Mouse (Mus musculus) forebrain, postnatal 0 days (tissue): ENCODE measurements around the gene Slc3a1. TPM values are rescaled to one million over a fixed set of nuclear protein-coding genes. Genes with fewer than 3 reads are reported as not detected.

ENCODE experiments used
- ATAC-seq: fragments of 200-750 bp; cut with Nextera tagmentation; 2 replicates; pipeline ENCODE4 v1.8.0; 2017; ENCODE audit warnings: mild to moderate bottlenecking, moderate library complexity
- DNase-seq: peaks from one replicate; pipeline ENCODE4 v3.0.0-alpha.2; 2015
- H3K27ac ChIP-seq: fragments of 300-500 bp; sonication (generic); 2 replicates; pipeline ENCODE4 v1.5.1; 2014; ENCODE audit warnings: low read depth, mild to moderate bottlenecking, antibody characterized with exemption, low read length, moderate library complexity, mixed read lengths
- H3K27me3 ChIP-seq: fragments of 300-500 bp; sonication (generic); 2 replicates; pipeline ENCODE4 v1.6.1; 2014; ENCODE audit warnings: mild to moderate bottlenecking, low read length, mixed read lengths; ENCODE audit not compliant: insufficient read depth
- H3K36me3 ChIP-seq: fragments of 300-500 bp; sonication (generic); 2 replicates; pipeline ENCODE4 v1.6.1; 2014; ENCODE audit warnings: mild to moderate bottlenecking, moderate library complexity; ENCODE audit not compliant: insufficient read depth
- H3K4me1 ChIP-seq: fragments of 300-500 bp; sonication (generic); 2 replicates; pipeline ENCODE4 v1.6.1; 2014; ENCODE audit warnings: antibody characterized with exemption; ENCODE audit not compliant: insufficient read depth
- H3K4me2 ChIP-seq: fragments of 300-500 bp; sonication (generic); 2 replicates; pipeline ENCODE4 v1.6.1; 2014; ENCODE audit warnings: low read depth, mild to moderate bottlenecking, moderate library complexity
- H3K4me3 ChIP-seq: fragments of 300-500 bp; sonication (generic); 2 replicates; pipeline ENCODE4 v1.5.1; 2014; ENCODE audit warnings: low read depth, low read length, mixed read lengths
- H3K9ac ChIP-seq: fragments of 300-500 bp; sonication (generic); 2 replicates; pipeline ENCODE4 v1.6.1; 2014; ENCODE audit warnings: mild to moderate bottlenecking
- H3K9me3 ChIP-seq: fragments of 300-500 bp; sonication (generic); 2 replicates; pipeline ENCODE4 v1.6.1; 2016; ENCODE audit warnings: low read length
- CTCF ChIP-seq: sonication (generic); IDR thresholded peaks from 2 replicates; pipeline ENCODE4 v1.5.1; 2016; ENCODE audit warnings: antibody characterized with exemption, control low read depth, low read depth
- WGBS: fragments of 180-500 bp; shearing (Covaris S2); extraction: QIAGEN DNeasy Blood & Tissue Kit; methylation state at CpG from one replicate; pipeline ENCODE4 v1.1.7; 2014; 5-methylcytosine and 5-hydroxymethylcytosine counted together
- polyA plus RNA-seq: library from polyadenylated mRNA; unstranded; fragments of >200 nt; fragmentation: Nextera tagmentation; extraction: Ambion mirVana; gene quantifications from 2 replicates; pipeline ENCODE4 v1.2.1, GENCODE M21; 2015
- total RNA-seq: library from RNA; depleted of rRNA; stranded (reverse); fragments of >200 nt; gene quantifications from 2 replicates; pipeline ENCODE4 v1.2.3, GENCODE M21; 2014; rRNA removed

The Slc3a1 gene
- total RNA-seq: 0.19 and 0.38 TPM in 2 replicates
- polyA plus RNA-seq: 0.08 TPM in 2 replicates

DNA sequence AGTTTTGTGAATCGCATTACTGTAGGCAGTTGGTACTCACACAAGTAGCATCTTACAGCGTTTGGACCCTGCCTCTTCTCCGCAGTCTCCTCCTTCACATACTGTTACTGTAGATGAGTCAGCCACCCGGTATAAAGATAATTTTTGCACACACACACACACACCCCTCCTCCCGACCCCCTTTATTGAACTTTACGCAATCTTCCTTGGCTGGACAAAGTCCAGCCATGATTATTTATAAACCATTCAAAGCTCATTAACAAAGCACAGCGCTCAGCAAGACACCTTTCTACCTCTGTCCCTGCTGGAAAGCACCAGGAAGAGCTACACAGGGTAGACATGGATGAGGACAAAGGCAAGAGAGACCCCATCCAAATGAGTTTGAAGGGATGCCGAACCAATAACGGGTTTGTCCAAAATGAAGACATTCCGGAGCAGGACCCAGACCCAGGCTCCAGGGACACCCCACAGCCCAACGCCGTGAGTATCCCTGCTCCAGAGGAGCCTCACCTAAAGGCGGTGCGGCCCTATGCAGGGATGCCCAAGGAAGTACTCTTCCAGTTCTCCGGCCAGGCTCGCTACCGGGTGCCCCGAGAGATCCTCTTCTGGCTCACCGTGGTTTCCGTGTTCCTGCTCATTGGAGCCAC is at the start of gene Slc3a1:
Slc3a1 (plus strand) TSS at position 284 of the 647 bp plus-strand sequence.
- DNase-seq (no peak), ATAC-seq (no peak)
- Histone ChIP-seq H3K4me1 (no peaks in the 10 kb centered on the region), H3K36me3 (no peaks in the 10 kb centered on the region), H3K27ac (no peak within 1 kb of the TSS), H3K9me3 (no peaks in the 10 kb centered on the region), H3K4me3 (no peak within 1 kb of the TSS), H3K27me3 (no peaks in the 10 kb centered on the region), H3K9ac (no peak within 1 kb of the TSS), H3K4me2 (no peak within 1 kb of the TSS)
- 80% methylated on average over 20 of the region's 20 CpGs for WGBS
- TF ChIP-seq CTCF: no peak

DNA sequence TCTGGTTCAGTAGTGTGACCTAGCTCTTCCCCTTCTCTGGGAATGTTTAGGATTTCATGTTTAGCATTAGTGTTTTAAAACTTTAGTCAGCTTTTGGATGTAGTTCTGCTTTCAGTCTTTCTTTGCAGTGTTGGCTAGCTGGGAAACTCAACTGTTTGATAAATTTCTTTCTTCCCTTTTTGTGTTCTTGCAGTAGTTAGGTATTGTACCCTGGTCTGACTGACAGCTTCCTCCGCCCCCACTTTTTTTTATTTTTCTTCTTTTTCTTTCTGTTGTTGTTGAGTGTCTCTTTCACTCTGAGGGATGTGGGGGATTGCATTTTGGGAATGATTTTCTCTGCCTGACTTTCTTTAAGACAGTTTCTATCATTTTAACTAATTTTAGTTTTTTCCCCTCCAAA is 46.5 kb upstream of the Slc3a1 start:
- Histone ChIP-seq H3K4me2 (no peak overlapping the region), H3K36me3 (no peaks in the 10 kb centered on the region), H3K9ac (no peak overlapping the region), H3K27me3 (no peaks in the 10 kb centered on the region), H3K9me3 (no peaks in the 10 kb centered on the region), H3K27ac (no peak overlapping the region), H3K4me1 (no peaks in the 10 kb centered on the region), H3K4me3 (no peak overlapping the region)
- 74% methylated on average over 1 of the region's 1 CpGs for WGBS
- TF ChIP-seq CTCF: no peak
- ATAC-seq: no peak
- no peak for DNase-seq

DNA sequence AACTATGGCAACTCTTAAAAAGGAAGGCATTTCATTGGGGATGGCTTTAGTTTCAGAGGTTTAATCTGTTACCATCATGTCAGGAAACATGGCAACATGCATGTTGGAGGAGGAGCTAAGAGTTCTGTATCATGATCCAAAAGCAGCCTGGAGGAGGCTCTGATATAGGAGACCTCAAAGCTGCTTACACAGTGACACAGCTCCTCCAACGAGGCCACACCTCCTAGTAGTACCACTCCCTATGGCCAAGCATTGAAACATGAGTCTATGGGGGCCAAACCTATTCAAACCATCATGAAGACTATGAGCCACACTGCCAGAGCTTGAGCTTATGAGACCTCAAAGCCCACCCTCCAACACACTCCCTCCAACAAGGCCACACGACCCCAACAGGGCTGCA is 45.4 kb upstream of the Slc3a1 start:
- H3K27me3 ChIP-seq: no peaks in the 10 kb centered on the region
- no peaks in the 10 kb centered on the region for H3K4me1 ChIP-seq
- WGBS: 91% methylated on average over 2 of the region's 2 CpGs
- TF ChIP-seq CTCF: no peak
- no peak for ATAC-seq
- no peak overlapping the region for H3K4me3 ChIP-seq
- no peaks in the 10 kb centered on the region for H3K36me3 ChIP-seq
- H3K9ac ChIP-seq: no peak overlapping the region
- no peak overlapping the region for H3K4me2 ChIP-seq
- H3K9me3 ChIP-seq: no peaks in the 10 kb centered on the region
- DNase-seq: no peak
- H3K27ac ChIP-seq: no peak overlapping the region

DNA sequence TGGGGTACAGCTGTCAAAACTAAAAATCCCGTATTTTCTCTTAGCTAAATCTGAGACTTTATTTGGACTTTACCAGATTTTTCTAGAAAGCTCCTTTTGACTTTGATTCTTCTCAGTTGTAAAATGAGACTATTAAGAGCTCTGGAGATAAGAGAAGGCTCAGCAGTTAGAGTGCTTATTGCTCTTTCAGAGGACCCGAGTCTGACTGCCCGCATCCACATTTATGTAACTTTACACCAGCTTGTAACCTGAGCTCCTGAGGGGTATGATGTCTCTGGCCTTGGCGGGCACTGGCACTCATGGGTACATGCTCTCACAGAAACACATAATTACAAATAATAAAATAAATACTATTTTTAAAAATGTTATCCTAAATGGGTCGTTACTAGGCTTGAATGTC is 41.8 kb upstream of the Slc3a1 start:
- H3K27ac ChIP-seq: no peak overlapping the region
- ATAC-seq (no peak), DNase-seq (no peak)
- WGBS: 77% methylated on average over 5 of the region's 5 CpGs
- no peak for TF ChIP-seq CTCF
- H3K9ac ChIP-seq: no peak overlapping the region
- no peaks in the 10 kb centered on the region for H3K27me3 ChIP-seq
- H3K4me3 ChIP-seq: no peak overlapping the region
- no peaks in the 10 kb centered on the region for H3K4me1 ChIP-seq
- H3K4me2 ChIP-seq: no peak overlapping the region
- no peaks in the 10 kb centered on the region for H3K36me3 ChIP-seq
- H3K9me3 ChIP-seq: no peaks in the 10 kb centered on the region

DNA sequence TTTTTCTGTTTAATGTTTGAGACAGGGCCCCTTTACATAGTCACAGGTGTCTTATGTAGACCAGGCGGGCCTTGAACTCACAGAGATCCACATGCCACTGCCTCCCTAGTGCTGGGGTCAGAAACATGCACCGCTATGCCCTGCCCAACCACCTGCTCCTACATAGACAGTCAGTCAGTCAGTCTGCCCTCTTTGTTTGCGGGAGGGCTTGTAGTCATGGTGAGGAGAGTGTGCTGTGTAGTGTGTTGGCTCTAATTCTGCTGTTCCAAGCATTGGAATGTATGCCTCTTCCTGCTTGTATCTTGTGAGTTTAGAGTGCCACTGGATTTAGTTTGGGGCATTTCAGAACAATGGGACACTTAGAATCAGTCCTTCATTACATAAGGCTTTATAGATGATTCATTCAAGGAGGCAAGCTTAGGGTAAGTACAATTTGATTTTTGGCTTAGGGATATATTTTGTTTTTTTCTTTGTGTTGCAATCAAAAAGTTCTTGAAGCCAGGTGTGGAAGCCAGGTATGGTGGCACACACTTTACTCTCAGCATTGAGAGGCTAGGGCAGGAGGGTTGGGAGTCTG is 40.3 kb upstream of the Slc3a1 start:
- Histone ChIP-seq H3K36me3 (no peaks in the 10 kb centered on the region), H3K27me3 (no peaks in the 10 kb centered on the region), H3K9ac (no peak overlapping the region), H3K4me3 (no peak overlapping the region), H3K4me1 (no peaks in the 10 kb centered on the region), H3K9me3 (no peaks in the 10 kb centered on the region), H3K27ac (no peak overlapping the region), H3K4me2 (no peak overlapping the region)
- no peak for DNase-seq
- 80% methylated on average over 3 of the region's 3 CpGs for WGBS
- ATAC-seq: no peak
- TF ChIP-seq CTCF: no peak

DNA sequence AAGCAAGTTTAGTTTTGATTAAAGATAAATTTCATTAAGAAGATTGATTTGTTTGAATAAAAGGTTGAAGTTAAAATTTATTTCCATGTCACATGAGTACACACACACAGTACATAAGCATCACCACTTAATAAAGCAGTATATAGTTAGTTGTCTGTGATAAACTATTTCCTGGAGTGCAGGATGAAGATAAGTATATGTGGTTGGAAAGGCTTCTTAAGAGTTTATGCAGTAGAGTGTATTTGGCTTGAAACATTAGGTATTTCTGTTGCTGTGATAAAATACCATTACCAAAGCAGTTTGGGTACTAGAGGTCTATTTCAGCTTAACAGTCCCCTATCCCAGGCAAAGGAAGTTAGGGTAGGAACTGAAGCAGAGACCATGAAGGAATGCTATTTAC is 39.7 kb upstream of the Slc3a1 start:
- no peak for TF ChIP-seq CTCF
- Histone ChIP-seq H3K4me1 (no peaks in the 10 kb centered on the region), H3K9ac (no peak overlapping the region), H3K9me3 (no peaks in the 10 kb centered on the region), H3K36me3 (no peaks in the 10 kb centered on the region), H3K27ac (no peak overlapping the region), H3K4me2 (no peak overlapping the region), H3K4me3 (no peak overlapping the region), H3K27me3 (no peaks in the 10 kb centered on the region)
- ATAC-seq (no peak), DNase-seq (no peak)

DNA sequence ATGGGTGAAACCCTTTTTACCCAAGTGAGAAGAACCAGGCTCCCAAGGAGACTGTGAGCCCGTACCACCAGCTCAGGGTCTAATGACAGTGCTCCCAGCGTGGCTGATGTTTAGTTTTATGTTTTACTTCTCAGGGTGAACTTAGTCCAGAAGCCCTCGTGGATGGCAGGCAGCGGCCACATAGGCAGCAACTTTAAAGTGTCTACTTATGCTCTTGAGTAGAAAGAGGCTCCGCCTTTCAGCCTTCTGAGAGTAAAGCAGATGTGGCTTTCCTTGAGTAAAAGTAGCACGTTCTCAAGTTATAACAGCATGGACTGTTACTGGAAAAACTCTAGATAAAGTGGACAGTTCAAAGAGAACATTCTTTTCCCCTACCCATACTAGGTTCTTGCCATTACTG is 32.3 kb upstream of the Slc3a1 start:
- no peak for DNase-seq
- Histone ChIP-seq H3K9me3 (no peaks in the 10 kb centered on the region), H3K27me3 (no peaks in the 10 kb centered on the region), H3K4me2 (no peak overlapping the region), H3K27ac (no peak overlapping the region), H3K4me1 (no peaks in the 10 kb centered on the region), H3K36me3 (0 out of 2 replicates have a peak, but pooled peaks cover 4% of the 10 kb centered on the region), H3K4me3 (no peak overlapping the region), H3K9ac (no peak overlapping the region)
- TF ChIP-seq CTCF: no peak
- 84% methylated on average over 6 of the region's 6 CpGs for WGBS
- ATAC-seq: no peak
